Mouse (Mus musculus) gastrocnemius, postnatal 4 days (tissue): ENCODE measurements around the gene Echs1. TPM values are rescaled to one million over a fixed set of nuclear protein-coding genes. Genes with fewer than 3 reads are reported as not detected.
A peak's percentile ranks its signal among the peaks of the same experiment; 100 is the strongest.

Experiments
- DNase-seq, 2 experiments: peaks; one replicate each; pipeline ENCODE4 v3.0.0; 2021 to 2022; ENCODE audit warnings: low spot score in 2 of 2, mixed read lengths in 2 of 2
- total RNA-seq, 2 experiments: library from RNA; stranded (reverse); gene quantifications; 2 replicates each; pipeline ENCODE4 v1.2.3; 2021

Gene Echs1
- total RNA-seq, 2 experiments from 2014 or later: 78.9 to 80.2 TPM

DNA sequence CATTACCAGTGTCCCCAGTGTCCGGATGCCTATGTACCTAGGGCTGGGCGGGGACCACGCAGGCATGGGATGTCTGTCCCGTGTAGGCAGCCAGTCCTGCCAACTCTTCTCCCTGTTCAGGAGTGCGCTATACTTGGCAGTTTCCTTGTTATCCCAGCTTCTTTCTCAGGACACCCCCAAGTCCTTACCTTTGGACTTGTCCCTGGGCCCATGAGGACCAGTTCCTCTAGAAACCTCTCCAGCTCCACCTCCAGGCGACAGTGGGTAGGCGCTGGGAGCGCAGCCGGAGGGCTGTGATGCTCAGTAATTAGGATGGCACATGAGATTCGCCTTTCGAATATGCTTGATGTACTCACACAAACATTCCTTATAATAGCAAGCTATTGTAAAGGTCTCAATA is 54.0 kb downstream of the Echs1 start:
- DNase-seq: no peak

DNA sequence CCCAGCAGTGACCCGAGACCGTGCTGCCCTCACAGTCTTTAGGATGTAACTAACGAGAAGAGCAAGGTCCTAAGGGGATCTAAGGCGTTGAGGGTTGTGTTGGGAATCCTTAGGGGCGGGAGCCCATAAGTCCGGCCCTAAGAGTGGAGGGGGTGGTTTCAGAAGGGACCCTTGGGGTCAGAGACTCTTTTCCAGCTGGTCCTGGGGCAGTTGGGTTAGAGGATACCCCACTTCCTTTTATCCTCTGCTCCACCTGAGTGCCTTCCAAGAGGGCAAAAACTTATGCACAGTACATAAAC is 54.5 kb downstream of the Echs1 start:
- DNase-seq: no peak

DNA sequence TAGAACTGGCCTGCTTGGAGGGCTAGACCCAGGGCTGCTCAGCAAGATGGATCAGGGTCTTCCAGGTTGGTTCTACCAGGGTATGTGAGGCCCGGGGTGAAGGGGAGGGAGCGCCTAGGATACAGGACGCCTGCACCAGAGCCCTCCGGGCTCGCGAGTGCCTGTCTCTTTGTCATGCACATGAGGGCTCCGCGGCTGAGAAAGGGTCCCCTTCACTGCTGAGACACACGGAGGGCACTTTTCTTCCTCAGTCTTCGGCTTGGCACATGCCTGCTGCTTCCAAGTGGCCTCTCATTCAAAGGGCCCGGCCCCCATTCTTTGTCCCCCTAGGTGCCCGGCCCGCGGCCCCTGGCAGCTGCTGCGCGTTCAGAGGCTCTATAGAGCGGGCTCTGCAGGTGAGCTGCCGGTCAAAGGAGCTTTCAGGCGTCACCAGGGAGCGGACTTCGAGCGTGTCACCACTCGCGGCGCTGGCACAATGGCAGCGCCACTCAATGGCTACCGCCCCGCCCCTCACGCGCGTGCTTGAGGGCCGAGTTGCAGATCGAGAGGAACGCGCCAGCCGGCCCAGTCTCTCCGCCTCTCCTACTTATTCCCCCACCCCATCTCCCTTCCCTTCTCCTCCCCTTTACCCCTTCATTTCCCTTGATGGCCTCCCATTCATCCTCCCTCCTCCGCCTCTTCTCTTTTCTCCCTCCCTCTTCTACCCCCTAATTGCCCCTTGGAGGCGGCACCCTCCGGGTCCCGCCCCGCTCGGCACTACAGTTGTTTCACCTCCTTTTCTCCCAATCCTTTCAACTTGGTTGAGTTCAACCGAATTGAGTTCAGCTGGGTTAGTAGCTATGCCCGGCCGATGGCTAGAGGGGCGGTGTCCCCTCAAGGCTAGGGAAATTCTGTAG is 55.1 kb downstream of the Echs1 start:
- no peak for DNase-seq

DNA sequence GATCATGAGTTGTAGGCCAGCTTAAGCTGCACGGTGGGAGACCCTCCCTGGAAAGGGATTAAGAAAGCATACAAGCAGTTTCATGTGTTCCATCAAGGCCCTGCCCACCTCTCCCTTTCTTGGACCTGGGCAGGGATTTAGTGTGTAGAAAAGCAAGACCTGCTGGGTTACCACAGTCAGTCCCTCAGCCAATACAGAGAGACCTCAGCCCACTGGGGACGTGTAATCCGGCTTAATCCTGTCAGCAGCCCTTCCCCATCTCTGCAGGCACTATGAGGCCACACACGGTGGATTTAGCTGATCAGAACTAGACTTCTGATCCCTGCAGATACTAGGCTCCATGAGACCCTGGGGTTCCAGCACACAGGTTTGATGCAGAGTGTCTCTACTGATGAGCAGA is 56.7 kb downstream of the Echs1 start:
- DNase-seq: no peak

DNA sequence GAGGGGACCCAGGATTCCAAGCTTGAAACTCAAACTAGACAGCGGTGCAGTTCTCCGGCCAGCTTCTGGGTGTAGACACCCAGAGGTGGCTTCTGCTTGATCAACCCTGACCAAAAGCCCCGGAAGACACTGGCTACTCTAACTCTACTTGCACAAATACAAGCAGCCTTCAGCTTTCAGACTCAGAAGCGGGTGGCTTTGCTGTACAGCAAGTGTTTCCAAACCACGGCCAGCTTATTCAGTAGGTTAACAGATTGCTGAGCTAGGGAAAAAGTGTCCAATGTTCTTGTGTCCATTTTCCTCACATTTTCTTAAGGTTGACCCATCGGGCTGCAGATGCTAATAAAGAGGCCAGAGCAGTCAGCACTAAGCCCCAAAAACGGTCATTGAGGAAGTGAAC is 57.7 kb downstream of the Echs1 start:
- no peak for DNase-seq

DNA sequence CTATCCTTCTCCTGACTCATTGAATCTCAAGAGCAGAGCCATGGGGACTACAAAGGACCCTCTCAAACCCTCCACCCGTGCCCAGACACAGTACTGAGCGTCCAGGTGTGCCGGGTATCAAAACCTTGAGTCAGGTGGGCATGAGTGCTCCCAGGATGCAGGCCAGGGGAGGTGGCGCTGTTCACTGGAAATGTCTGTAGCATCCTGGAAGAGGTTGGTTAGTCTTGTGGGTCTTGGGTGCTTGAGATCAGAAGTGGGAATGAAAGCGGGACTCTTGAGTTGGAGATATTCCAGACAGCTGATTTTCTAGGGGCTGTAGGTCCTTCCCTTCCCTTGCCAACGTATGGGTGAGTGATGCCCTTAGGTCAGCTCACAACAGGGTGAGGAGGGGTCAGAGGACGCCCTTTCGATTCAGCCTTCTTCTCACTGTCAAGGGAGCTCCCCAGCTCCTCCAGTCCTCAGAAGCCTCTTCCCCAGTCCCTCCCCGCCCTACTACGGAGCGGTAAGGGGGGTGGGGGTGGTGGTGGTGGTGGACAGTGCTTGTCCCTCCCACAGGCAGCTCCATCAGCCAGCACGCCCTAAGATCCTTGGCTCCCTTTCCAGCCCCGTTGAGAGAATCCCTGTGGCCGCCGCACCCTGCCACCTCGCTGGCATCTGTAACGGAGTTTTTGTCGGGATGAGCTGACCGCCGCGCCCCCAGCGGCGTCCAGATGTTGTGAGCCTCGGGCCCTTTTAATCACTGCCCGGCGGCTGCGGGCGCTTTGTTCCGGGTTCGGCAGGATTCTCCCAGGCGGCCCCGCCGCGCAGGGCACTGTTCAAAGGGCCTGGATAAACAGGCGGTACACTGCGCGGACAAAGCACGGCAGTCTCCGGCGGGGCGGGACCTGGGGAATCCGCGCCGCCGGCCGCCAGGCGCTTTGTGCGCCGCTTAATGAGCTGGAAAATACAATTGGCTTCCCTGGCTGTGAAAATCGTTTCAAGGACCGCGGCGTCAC is 58.6 kb downstream of the Echs1 start:
- peak in 1 of 2 experiments; percentile 22 for DNase-seq

Other genes starting within 250 kb of the Echs1 start
- gene Kndc1, start 221.8 kb downstream of the Echs1 start, total RNA-seq: 1 to 10 TPM in 1 of 2 experiments, under 1 TPM in 1; 0.91 to 1.0 TPM
- not detected for gene Utf1, start 172.7 kb downstream of the Echs1 start, total RNA-seq
- gene 6430531B16Rik, start 137.7 kb downstream of the Echs1 start, total RNA-seq: not detected
- gene Adam8, start 123.9 kb downstream of the Echs1 start, total RNA-seq: 1 to 10 TPM in 1 of 2 experiments, under 1 TPM in 1; 0.78 to 1.1 TPM
- 10 to 100 TPM; 11.0 to 11.2 TPM for gene Zfp511, start 80.1 kb downstream of the Echs1 start, total RNA-seq
- gene Tubgcp2, start 79.8 kb downstream of the Echs1 start, total RNA-seq: 10 to 100 TPM; 34.6 to 38.0 TPM
- not detected for gene Msx3, start 67.4 kb downstream of the Echs1 start, total RNA-seq
- gene Caly, start 33.9 kb downstream of the Echs1 start, total RNA-seq: not detected
- not detected for gene Prap1, start 23.1 kb downstream of the Echs1 start, total RNA-seq
- gene Fuom, start 14.0 kb downstream of the Echs1 start, total RNA-seq: 10 to 100 TPM; 30.6 to 32.4 TPM
- gene Paox, start 677 bp downstream of the Echs1 start, total RNA-seq: 1 to 10 TPM; 6.6 to 7.0 TPM
- 10 to 100 TPM; 19.6 to 20.4 TPM for gene Mtg1, start 21.1 kb upstream of the Echs1 start, total RNA-seq
- under 1 TPM; 0.29 to 0.42 TPM for gene Sprn, start 38.4 kb upstream of the Echs1 start, total RNA-seq
- gene Olfr522, start 48.3 kb upstream of the Echs1 start, total RNA-seq: not detected
- gene Olfr523, start 56.7 kb upstream of the Echs1 start, total RNA-seq: not detected
- not detected for gene Olfr524, start 89.5 kb upstream of the Echs1 start, total RNA-seq
- gene Cd163l1, start 101.8 kb upstream of the Echs1 start, total RNA-seq: under 1 TPM in 1 of 2 experiments, not detected in 1; 0.16 TPM
- not detected for gene 5830411N06Rik, start 130.8 kb upstream of the Echs1 start, total RNA-seq
- gene Olfr525, start 204.4 kb upstream of the Echs1 start, total RNA-seq: not detected
- gene Olfr527, start 217.5 kb upstream of the Echs1 start, total RNA-seq: not detected
- gene Olfr60, start 245.2 kb upstream of the Echs1 start, total RNA-seq: not detected